Mouse (Mus musculus) heart, adult 18-20 months (tissue): ENCODE measurements around the gene Kcmf1. TPM values are rescaled to one million over a fixed set of nuclear protein-coding genes. Genes with fewer than 3 reads are reported as not detected.
A peak's percentile ranks its signal among the peaks of the same experiment; 100 is the strongest.
"Not testable (repeated sequence)": the region's sequence is repeated elsewhere in the genome, so short reads cannot be mapped to it uniquely, and the experiment has no call there.

Source experiments
- DNase-seq, 2 experiments: peaks; one replicate each; pipeline ENCODE4 v3.0.0; 2021 to 2022; ENCODE audit warnings: mixed read lengths in 1 of 2
- total RNA-seq, 2 experiments: library from RNA; stranded (reverse); gene quantifications; 2 replicates each; pipeline ENCODE4 v1.2.3; 2021

Kcmf1 gene
- total RNA-seq, 2 experiments from 2014 or later: 97.7 to 104 TPM

DNA sequence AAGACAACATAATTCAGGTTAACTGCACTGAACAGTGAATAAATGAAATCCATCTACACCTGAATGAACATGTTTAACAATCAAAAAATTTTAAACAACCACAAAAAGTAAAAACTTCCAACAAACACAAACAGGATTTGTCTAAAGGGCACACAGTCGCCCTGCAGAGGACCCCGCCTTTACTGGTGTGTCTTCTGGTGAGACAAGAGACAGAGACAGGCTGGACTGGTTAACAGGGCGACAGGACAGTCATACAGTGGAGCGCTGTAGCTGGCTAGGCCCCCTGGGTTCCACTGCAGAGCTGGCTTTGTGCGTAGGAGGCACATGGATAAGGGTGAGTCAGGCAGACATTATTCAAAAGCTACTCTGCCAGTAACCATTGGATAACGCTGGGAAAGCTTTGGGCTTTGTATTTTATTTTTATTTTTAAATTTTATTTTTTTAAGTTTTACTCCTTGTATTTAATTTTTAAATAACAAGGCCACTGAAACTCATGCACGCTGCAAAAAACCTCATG lies 57.7 kb downstream of the Kcmf1 start:
- DNase-seq: no peak

DNA sequence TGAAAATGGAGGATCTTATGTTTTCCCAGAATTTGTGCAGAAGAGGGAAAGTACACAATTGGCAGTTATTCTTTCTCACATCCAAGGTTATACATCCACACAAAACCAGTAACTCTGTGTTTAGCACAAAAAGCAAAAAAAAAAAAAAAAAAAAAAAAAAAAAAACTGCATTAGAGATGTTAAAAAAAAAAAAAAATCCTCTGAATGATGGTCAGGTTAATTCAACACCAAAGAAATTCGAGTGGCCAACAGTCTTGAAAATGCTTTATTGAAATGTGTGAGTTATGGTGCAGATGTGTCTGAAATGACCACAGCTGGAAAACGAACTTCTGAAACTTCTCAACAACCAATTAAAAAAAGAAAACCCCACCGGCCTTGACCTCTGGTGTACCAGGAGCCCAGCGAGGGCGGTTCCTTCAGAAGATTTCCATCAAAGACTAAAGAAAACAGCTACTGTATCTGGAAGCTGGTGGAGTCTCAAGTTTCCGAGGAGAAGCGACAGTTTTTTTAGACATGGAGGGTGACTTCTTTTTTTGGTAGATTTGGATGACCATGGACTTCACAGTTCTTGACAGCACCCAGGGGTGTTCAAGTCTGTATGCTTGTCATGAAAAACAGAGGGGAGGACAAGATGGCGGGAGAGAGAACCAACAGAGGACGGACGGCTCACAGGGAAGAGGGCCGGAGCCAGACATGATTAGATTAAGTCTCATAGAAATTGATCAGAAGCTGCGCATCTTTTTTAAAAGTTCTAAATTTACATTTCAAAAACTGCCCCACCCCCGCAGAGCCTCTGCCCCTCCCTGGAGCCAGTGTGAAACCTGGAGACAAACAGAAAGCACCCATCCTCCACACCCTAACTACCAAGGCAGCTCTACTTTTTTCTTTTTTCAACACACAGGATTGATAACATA lies 58.7 kb downstream of the Kcmf1 start:
- no peak for DNase-seq

DNA sequence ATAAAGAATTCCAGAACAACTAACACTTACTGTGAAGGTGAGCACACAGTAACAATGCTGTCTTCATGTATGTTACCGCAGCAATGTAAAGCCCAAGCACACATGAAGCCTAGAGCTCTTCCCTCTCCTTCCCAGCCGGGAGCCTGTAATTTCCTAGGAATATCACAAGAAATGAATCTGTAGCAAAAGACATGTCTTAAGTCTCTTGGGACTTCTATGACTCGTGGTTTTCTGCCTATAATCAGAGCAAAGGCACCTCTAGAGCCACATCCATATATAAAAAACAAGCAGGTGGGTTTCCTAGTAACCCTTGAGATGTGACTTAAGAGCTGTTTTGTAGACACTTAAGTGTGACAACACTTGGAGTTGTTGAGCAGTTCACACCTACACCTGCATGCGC lies 62.0 kb downstream of the Kcmf1 start:
- no peak for DNase-seq

DNA sequence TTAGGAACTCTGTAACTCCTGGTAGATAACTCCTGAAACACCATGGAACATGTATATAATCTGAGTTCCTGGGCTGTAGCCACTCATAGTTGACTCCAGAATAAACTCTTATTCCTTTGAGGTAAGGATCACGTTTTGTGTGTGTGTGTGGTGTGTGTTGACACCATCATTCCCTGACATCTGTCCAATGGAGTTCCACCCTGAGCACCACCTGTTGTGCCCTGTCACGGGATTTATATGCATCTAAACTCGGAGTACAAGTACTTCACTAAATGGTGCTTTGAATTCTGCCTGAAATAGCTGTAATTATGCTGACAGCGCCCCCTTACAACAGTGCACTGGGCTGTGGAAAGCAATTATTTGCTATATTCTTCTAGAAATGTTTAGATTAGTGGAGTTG lies 65.3 kb downstream of the Kcmf1 start:
- no peak for DNase-seq

DNA sequence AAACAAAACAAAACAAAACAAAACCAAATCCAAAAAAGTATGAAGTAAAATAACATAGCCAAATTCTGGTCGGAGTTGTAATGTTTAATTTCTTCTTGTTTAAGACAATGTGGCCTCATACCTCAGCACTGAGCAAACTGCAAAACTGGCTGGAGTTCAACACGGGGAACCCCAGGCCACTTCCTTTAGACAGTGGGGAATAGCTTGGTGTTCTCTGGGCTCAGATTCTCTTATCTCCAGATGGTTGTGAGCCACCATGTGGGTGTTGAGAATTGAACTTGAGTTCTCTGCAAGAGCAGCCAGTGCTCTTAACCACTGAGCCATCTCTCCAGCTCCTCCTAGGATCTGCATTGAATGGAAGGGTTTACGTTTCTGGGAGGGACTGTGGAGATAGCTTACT lies 67.9 kb downstream of the Kcmf1 start:
- no peak for DNase-seq

DNA sequence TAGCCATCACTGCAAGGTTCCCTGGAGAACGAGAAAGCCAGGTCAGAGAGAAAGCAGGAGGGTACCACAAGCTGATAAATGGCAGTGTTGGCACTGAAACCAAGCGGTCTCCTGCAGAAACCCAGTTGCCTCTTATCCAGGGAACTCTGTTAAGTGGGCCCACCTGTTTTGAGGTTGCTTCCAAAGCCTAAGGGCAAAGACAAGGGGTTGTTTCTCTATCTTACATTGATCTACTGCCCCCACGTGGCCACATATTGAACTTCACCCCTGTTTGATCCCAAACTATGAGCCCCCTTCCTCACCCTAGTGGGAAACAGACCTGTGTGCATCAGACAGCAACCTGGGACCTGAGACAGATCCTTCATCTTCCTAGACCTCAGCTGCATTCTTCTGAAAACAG lies 68.5 kb downstream of the Kcmf1 start:
- peak; percentile 42 to 85 for DNase-seq

DNA sequence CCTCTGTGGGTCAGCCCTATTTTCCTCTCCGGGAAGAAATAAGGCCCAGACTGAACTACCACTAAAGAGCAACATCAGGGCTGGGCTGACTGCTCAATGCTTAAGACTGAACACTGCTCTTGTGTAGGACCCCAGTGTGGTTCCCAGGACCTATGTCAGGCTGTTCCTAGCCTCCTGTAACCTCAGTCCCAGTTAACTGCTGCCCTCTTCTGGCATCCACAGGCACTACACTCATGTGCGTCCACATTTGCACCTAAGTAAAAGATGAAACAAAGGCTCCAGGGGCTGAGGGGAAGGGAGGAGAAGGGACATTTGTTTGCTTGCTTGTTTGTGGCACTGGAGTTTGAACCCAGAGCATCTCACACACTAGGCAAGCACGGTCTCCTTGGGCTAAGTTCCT lies 70.9 kb downstream of the Kcmf1 start:
- DNase-seq: no peak

DNA sequence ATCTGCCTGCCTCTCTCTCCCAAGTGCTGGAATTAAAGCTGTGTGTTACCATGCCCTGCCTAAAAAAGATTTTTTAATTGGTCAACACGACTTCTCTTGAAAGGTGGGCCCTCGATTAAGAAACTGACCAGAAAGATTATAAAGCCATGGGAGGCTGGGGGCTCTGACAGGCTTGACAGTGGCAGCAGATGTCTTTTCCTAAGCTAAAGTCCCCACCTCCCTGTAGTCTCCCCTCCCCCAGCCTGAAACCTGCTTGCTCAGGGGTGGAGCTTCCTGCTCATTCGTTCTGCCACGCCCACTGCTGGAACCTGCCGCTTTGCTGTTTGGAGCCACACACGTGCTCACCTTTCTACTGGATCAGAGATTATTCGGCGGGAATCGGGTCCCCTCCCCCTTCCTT lies 71.7 kb downstream of the Kcmf1 start:
- DNase-seq: not testable (repeated sequence)

DNA sequence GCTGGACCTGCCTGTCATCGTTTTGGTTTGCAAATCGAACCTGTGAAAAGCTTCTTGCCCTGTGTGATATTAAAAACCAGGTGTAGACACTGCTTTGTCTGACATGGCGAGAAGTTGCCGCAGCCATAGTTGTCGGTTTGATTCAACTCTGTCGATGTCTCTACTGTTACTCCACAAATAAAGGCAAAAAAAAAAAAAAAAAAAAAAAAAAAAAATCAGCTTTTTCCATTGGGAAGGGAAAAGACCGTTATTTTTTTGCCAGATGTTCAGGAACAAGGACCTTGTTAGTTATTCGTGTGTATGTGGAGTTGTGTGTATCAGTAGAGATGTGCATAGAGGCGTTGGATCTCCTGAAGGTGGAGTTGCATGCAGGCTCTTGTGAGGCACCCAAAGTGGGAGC lies 74.0 kb downstream of the Kcmf1 start:
- no peak for DNase-seq

DNA sequence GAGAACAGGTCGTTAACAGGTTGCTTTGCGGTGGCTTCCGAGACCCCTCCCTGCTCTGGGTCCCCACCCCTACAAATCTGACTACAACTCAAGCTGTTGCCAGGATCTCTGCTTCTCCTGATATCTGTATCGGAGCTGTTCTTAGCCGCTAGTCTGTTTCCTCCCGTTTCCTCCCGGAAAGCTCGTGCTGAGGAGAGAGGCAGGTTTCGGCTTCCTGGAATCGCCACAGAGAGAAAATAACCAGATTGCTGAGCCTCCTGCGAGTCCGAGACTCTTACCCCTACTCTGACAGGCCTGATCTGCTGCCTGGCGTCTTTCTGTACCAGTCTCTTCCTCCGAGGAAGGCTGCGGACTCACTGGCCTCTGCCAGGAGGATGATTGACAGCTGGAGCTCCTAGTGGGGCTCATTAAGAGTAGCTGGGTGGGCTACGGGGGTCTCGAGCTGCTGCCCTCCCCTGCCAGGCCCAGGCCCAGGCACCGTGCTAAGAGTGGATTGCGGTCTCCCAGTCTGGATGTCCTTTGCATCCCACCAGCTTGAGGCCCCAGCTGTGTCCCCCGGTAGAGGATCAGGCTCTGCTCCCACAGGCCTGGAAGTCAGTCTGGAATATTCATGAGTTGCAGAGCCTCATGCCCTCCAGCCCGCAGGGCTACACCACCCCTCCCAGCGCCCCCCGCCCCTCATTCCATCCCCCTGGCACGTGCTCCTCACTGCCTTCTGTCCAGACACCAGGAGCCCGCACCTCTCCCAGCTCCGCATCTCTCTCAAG lies 74.6 kb downstream of the Kcmf1 start:
- DNase-seq: peak; percentile 32 to 42

DNA sequence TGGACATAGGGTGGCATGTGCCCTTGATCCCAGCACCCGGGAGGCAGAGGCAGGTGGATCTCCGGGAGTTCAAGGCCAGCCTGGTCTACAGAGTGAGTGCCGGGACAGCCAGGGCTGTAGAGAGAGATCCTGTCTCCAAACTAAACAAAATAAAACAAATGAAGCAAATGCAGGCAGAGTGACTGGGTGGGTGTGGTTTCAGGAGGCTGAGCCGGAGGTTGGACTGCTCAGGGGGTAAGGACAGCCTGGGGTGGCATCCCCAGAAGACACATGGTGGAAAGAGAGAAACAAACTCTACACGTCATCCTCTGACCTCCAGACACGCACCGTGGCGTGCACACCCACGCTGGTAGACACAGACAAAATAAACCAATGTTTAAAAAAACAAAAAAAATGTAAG lies 86.3 kb downstream of the Kcmf1 start:
- DNase-seq: no peak

DNA sequence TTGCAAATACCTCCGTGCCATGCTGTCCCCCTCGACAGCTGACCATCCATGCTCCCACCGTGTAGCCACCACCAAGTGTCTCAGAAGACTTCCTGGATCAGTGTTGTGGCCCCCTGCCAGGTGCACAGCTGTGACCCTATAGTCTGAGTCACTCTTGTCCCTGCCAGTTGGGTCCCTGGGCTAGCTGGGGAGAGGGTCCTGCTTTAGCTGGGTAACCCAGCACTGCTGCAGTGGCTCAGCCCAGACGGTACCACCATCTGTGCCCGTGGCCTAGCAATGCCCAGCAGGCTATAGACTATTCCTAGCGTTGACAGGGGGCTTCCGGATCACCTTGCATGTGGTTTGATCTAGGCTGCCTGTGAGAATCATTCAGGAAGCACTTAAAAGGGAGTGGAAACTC lies 89.5 kb downstream of the Kcmf1 start:
- DNase-seq: no peak

DNA sequence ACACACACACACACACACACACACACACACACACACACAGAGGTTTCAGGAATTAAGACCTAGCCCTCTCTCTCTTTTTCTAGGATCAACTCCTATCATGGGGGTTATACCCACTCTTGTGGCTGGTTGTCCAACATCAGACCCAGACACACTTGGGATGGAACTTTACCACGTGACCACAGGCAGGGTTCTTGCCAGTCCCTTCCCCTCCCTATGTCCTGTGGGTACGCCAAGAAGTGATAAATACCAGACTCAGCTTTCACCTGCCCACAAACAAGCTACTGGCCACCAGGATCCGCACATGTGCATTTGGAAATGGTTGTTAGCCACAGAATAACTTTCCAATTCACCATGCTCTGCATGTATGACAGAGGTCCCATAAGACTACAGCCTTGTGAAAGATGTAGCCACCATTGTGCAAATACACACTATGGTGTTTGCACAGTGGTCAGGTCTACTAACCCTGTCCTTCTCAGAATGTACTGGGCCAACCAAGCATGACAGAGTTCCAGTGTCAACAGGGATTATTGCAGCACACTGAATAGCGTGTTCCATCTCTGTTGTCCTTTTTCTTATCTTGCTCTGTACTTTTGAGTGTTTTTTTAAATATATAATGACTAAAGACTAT lies 90.1 kb downstream of the Kcmf1 start:
- DNase-seq: no peak

DNA sequence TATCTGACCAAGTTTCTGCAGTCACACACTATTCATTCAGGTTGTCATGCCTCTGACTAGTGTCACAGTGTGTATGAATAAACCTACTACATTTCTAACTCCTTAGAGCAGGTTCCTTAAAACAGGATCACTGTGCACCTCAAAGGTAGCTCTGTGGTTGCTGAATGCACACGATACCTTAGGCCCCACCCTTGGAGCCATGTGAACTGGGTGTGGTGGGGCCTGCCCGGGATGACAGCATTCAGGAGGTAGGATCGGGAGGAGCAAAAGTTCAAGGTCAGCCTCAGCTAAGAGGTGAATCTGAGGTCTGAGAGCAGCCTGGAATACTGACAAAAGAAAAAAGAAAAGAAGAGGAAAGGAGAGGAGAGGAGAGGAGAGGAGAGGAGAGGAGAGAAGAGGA lies 91.4 kb downstream of the Kcmf1 start:
- no peak for DNase-seq

DNA sequence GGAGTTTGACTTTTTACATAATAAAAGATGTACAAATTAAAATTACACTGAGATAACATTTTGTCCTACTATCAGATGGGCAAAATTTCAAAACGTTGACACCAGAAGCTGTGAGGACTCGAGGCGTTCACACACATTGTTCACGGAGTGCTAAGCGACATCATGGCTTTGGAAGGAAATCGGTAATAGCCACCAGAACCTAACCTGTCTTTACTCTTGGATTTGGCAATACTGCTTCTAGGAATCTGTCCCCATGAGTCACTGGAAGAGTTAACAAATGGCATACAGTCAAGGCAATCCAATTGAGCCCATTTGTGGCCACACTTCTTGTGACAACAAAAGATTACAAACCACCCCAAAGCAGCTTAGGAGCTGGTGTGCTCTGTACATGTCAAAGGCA lies 96.1 kb downstream of the Kcmf1 start:
- no peak for DNase-seq

DNA sequence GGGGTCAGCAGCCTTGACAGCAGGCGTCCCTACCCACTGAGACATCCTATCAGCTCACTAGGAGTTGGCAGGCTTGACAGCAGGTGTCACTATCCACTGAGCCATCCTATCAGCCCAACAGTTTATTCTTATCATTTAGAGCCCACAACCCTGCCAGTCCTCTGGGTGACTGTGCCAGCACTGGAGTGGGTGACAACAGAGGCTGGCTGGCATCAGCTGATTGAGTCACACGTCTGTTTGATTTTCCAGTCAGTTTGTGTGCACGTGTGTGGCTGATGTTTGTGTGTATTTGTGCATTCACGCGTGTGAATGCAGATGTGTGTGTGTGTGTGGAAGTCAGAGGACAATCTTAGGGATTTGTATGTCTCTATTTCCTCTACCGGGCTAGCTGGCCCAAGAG lies 97.7 kb downstream of the Kcmf1 start:
- peak; percentile 33 to 48 for DNase-seq

DNA sequence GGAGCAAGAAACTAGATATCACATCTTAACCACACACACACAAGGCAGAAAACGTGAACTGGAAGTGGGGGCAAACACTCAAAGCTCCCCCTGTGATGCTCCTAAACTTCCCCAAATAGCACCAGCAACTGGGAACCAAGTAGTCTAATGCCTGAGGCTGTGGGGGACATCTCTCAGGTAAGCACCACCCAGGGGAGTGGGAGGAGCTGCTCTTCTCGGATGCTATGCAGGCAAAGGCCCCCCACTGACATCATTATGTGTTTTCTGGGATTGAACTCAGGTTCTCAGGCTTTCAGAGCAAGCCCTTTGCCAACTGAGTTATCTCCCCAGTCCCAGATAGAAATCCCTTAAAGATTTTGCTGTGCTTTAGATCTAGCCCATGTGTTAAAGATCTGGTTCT lies 99.1 kb downstream of the Kcmf1 start:
- no peak for DNase-seq

DNA sequence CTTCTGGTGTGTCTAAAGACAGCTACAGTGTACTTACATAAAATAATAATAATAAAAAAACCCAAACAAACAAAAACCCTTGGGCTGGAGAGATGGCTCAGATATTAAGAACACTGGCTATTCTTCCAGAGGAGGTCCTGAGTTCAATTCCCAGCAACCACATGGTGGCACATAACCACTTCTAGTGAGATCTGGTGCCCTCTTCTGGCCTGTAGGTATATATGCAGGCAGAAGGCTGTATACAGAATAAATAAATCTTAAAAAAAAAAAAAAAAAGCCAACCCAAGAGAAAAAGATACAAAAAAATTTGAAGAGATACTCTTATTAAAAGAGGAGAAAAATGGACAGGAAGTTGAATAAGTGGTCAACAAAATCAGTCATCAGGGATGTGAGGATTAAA lies 102.0 kb downstream of the Kcmf1 start:
- DNase-seq: no peak

DNA sequence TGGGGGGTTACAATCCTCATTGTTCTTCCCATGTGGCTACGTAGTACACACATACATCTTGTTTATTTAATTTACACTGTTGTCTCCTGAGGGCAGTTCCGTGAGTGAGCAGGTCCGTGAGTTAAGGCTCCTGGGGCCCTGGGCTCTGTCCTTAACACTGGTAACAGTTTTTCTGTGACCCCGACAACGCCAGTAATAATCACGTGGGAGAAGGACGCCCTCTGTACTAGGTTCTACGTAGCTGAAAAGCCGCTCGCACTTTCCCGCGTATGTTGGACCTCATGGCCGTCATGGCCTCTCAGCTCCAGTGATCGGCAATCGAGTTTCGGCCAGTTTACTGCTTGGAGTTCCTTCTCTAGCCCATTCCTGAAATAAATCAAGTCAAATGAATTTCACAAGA lies 104.3 kb downstream of the Kcmf1 start:
- no peak for DNase-seq

DNA sequence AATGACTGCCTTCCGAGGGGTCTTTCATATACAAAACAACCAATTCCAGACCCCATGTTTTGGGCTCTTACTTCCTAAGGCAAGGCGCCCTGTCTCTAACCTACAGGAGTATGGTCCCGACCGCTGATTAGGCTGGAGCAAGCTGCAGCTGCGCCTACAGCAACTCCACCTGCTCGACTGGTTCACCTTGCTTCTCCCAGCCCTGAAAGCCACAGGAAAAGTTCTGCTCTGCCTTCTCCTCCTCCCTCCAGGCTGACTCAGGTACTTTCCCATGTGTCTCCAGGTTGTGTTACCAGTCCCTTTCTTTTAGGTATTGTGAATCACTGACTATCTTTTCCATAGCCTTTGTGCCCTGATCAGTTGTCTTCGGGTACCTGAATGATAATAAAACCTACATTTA lies 104.9 kb downstream of the Kcmf1 start:
- no peak for DNase-seq

DNA sequence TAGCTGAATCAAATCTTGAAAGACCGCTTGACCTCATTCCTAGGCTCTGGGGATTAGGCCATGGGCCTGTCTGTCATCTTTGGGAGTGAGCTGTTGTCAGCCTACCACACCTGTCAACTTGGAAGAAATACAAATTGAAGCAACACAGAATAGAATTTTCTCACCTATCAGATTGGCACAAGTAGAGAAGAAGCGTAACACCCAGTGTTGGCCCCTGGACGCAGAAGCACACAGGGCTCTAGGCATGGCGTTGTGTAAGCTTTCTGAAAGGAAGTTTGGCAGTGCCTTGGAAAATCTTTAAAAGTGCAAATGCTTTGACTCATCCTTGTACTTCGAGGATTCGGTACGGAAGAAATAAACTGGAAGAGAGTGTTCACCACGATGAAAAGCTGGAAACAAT lies 107.1 kb downstream of the Kcmf1 start:
- no peak for DNase-seq
